Mouse (Mus musculus): ENCODE measurements around the gene Asna1.

- no peak for TF ChIP-seq CTCF (IDR thresholded peaks at IDR 0.05; ENCODE audit: low read depth, low read length)
- TF ChIP-seq GATA1 (IDR thresholded peaks at IDR 0.05; ENCODE audit: borderline replicate concordance, low read length): no peak
- no peak for TF ChIP-seq POLR2AphosphoS5 (IDR thresholded peaks at IDR 0.05; ENCODE audit: insufficient replicate concordance, low read depth, low read length)
- no peak for TF ChIP-seq TAL1 (conservative IDR thresholded peaks at IDR 0.05; ENCODE audit: low read depth, low read length)
- no peak for TF ChIP-seq GATA2 (IDR thresholded peaks at IDR 0.05; ENCODE audit: borderline replicate concordance, low read depth, low read length)
Observed at GRCm38 (mm10) chr8:85017209-85017608, 7.9 kb downstream of the Asna1 start.

Data from G1E (cell line).